Mouse (Mus musculus) hindbrain, postnatal 0 days (tissue): ENCODE results near the gene Mfsd11. TPM values are rescaled to one million over a fixed set of nuclear protein-coding genes. Genes with fewer than 3 reads are reported as not detected.

Source experiments
- ATAC-seq: fragments of 200-750 bp; cut with Nextera tagmentation; 2 replicates; pipeline ENCODE4 v1.8.0; 2017; ENCODE audit warnings: mild to moderate bottlenecking, moderate TSS enrichment, moderate library complexity
- DNase-seq: peaks from one replicate; pipeline ENCODE4 v3.0.0-alpha.2; 2015; ENCODE audit warnings: low spot score
- H3K27ac ChIP-seq: fragments of 300-500 bp; sonication (generic); 2 replicates; pipeline ENCODE4 v1.5.1; 2014; ENCODE audit warnings: mild to moderate bottlenecking
- H3K27me3 ChIP-seq: fragments of 300-500 bp; sonication (generic); 2 replicates; pipeline ENCODE4 v1.6.1; 2014; ENCODE audit warnings: low read length, mixed read lengths; ENCODE audit not compliant: insufficient read depth
- H3K36me3 ChIP-seq: fragments of 300-500 bp; sonication (generic); 2 replicates; pipeline ENCODE4 v1.6.1; 2014; ENCODE audit warnings: low read length, mixed read lengths; ENCODE audit not compliant: insufficient read depth
- H3K4me1 ChIP-seq: fragments of 300-500 bp; sonication (generic); 2 replicates; pipeline ENCODE4 v1.6.1; 2014; ENCODE audit warnings: antibody characterized with exemption, low read length, mixed read lengths; ENCODE audit not compliant: insufficient read depth
- H3K4me2 ChIP-seq: fragments of 300-500 bp; sonication (generic); 2 replicates; pipeline ENCODE4 v1.6.1; 2014; ENCODE audit warnings: low read depth, mild to moderate bottlenecking, low read length, moderate library complexity, mixed read lengths
- H3K4me3 ChIP-seq: fragments of 300-500 bp; sonication (generic); 2 replicates; pipeline ENCODE4 v1.5.1; 2014; ENCODE audit warnings: low read length
- H3K9ac ChIP-seq: fragments of 300-500 bp; sonication (generic); replicated peaks from 2 replicates; pipeline ENCODE4 v1.6.1; 2014; ENCODE audit warnings: mild to moderate bottlenecking, low read length, moderate library complexity, mixed read lengths
- H3K9me3 ChIP-seq: fragments of 300-500 bp; sonication (generic); 2 replicates; pipeline ENCODE4 v1.6.1; 2016; ENCODE audit warnings: low read length, mixed read lengths
- CTCF ChIP-seq: IDR thresholded peaks from 2 replicates; pipeline ENCODE4 v1.5.1; 2016; ENCODE audit warnings: antibody characterized with exemption, control low read depth, low read depth
- WGBS: fragments of 180-500 bp; shearing (Covaris S2); extraction: QIAGEN DNeasy Blood & Tissue Kit; methylation state at CpG from one replicate; pipeline ENCODE4 v1.1.7; 2014; 5-methylcytosine and 5-hydroxymethylcytosine counted together
- polyA plus RNA-seq: library from polyadenylated mRNA; unstranded; fragments of >200 nt; fragmentation: Nextera tagmentation; extraction: Ambion mirVana; gene quantifications from 2 replicates; pipeline ENCODE4 v1.2.1, GENCODE M21; 2015
- total RNA-seq: library from RNA; depleted of rRNA; stranded (reverse); fragments of >200 nt; gene quantifications from 2 replicates; pipeline ENCODE4 v1.2.3, GENCODE M21; 2014

Gene Mfsd11
- total and polyA plus RNA-seq, 2 experiments from 2014 or later: 45.6 to 62.8 TPM

DNA sequence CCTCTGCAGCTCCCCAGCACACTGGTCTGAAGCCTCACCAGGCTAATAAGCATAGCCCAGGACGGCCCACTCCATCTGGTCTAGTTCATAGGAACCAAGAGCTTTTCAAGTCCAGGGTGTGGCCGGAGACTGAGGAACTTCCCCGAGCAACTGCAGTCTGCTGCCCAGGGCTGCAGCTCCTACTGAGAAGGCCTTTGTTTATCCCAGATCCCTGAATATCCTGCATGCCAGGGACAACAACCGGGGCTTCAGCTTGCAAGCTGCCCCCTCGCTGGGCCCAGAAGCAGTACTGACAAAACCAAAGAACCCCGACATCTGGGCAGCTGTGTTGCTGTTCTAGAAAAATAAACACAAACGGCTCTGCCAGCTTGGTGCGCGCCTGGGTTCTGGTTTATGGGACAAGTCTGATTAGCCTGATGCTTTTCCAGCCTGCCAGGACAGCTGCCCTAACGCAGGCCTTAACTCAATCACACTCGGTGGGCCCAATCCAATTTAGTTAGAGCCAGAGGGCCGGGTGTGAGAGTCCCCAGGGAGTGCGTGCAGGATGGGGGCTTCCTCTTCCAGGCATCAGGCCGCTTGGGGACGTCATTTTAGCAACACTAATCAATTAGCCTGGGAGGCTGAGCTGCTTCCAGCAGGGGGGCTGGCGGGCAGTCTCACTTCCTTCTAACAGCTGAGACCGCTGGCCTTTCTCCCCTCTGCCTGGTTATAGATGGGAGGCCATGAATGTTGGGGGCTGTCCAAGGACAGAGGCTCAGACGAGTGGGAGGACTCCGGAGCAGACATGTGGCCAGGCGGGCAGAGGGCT is 38.0 kb upstream of the Mfsd11 start:
- no peaks in the 10 kb centered on the region for H3K36me3 ChIP-seq
- H3K27me3 ChIP-seq: no peaks in the 10 kb centered on the region
- no peak for TF ChIP-seq CTCF
- H3K4me2 ChIP-seq: peak overlapping the region; percentile 10; the same call in 1 of the 2 replicates
- peak; percentile 19; the same call in 1 of the 2 replicates for ATAC-seq
- H3K4me3 ChIP-seq: no peak overlapping the region
- WGBS: 6% methylated on average over 20 of the region's 20 CpGs
- peaks cover 41% of the 10 kb centered on the region for H3K4me1 ChIP-seq
- peak overlapping the region; percentile 95 for H3K27ac ChIP-seq
- peak overlapping the region; percentile 28; the same call in 1 of the 2 replicates for H3K9ac ChIP-seq
- no peaks in the 10 kb centered on the region for H3K9me3 ChIP-seq
- DNase-seq: peak; percentile 84

- Histone ChIP-seq H3K9ac (peak overlapping the region; percentile 28; the same call in 1 of the 2 replicates), H3K4me1 (peaks cover 41% of the 10 kb centered on the region), H3K4me3 (no peak overlapping the region), H3K27ac (peak overlapping the region; percentile 95), H3K4me2 (peak overlapping the region; percentile 10; the same call in 1 of the 2 replicates), H3K9me3 (no peaks in the 10 kb centered on the region), H3K36me3 (no peaks in the 10 kb centered on the region), H3K27me3 (no peaks in the 10 kb centered on the region)
- DNase-seq: peak; percentile 40
- TF ChIP-seq CTCF: 0 out of 2 replicates have a peak, but pooled peaks have one; percentile 0
- 15% methylated on average over 7 of the region's 7 CpGs for WGBS
- ATAC-seq: no peak
These were observed 37.3 kb upstream of the Mfsd11 start for GRCm38 (mm10) chr11:116814884-116815415.

- no peaks in the 10 kb centered on the region for H3K36me3 ChIP-seq
- H3K4me1 ChIP-seq: peaks cover 28% of the 10 kb centered on the region
- H3K9ac ChIP-seq: no peak overlapping the region
- WGBS: 88% methylated on average over 5 of the region's 5 CpGs
- no peak overlapping the region for H3K4me3 ChIP-seq
- DNase-seq (no peak), ATAC-seq (no peak)
- H3K27me3 ChIP-seq: no peaks in the 10 kb centered on the region
- H3K9me3 ChIP-seq: no peaks in the 10 kb centered on the region
- TF ChIP-seq CTCF: no peak
- H3K4me2 ChIP-seq: no peak overlapping the region
- no peak overlapping the region for H3K27ac ChIP-seq
These were observed 35.5 kb upstream of the Mfsd11 start for GRCm38 (mm10) chr11:116816769-116817168.

DNA sequence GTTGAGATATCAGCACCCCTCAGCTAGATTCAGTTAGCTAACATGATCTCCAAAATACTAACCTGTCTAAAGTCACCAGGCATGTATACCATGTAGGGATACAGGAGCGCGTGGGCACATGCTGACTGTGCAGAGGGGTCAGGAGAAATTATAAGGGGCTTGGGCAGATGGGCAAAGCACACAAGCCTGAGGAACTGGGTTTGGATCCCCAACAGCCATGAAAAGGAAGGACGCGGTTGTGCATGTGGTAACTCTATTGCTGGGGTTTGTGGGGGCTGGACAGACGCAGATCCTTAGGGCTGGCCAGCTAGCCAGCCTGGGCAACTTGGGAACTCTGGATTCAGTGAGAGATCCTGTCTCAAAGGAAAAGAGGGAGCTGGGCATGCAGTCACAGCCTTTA is 34.7 kb upstream of the Mfsd11 start:
- DNase-seq: no peak
- no peak for ATAC-seq
- H3K27me3 ChIP-seq: no peaks in the 10 kb centered on the region
- no peak overlapping the region for H3K4me3 ChIP-seq
- peaks cover 29% of the 10 kb centered on the region for H3K4me1 ChIP-seq
- H3K9me3 ChIP-seq: no peaks in the 10 kb centered on the region
- 97% methylated on average over 5 of the region's 5 CpGs for WGBS
- no peak for TF ChIP-seq CTCF
- H3K9ac ChIP-seq: no peak overlapping the region
- H3K4me2 ChIP-seq: no peak overlapping the region
- no peak overlapping the region for H3K27ac ChIP-seq
- no peaks in the 10 kb centered on the region for H3K36me3 ChIP-seq

GRCm38 (mm10) chr11:116818722-116819121 is 33.5 kb upstream of the Mfsd11 start:
- Histone ChIP-seq H3K27ac (peak overlapping the region; percentile 56; the same call in 1 of the 2 replicates), H3K27me3 (no peaks in the 10 kb centered on the region), H3K4me3 (no peak overlapping the region), H3K4me1 (peaks cover 17% of the 10 kb centered on the region), H3K9me3 (no peaks in the 10 kb centered on the region), H3K4me2 (no peak overlapping the region), H3K36me3 (no peaks in the 10 kb centered on the region), H3K9ac (no peak overlapping the region)
- TF ChIP-seq CTCF: no peak
- ATAC-seq (peak; percentile 48; the same call in 1 of the 2 replicates), DNase-seq (peak; percentile 50)
- 53% methylated on average over 8 of the region's 8 CpGs for whole genome bisulfite sequencing

- Histone ChIP-seq H3K4me2 (no peak overlapping the region), H3K36me3 (no peaks in the 10 kb centered on the region), H3K27ac (peak overlapping the region; percentile 56; the same call in 1 of the 2 replicates), H3K9ac (no peak overlapping the region), H3K27me3 (no peaks in the 10 kb centered on the region), H3K4me3 (no peak overlapping the region), H3K9me3 (no peaks in the 10 kb centered on the region), H3K4me1 (peaks cover 4% of the 10 kb centered on the region)
- TF ChIP-seq CTCF: no peak
- ATAC-seq: no peak
- peak; percentile 22 for DNase-seq
- 60% methylated on average over 5 of the region's 5 CpGs for WGBS
These were observed 32.2 kb upstream of the Mfsd11 start for GRCm38 (mm10) chr11:116819932-116820593.
